Mouse (Mus musculus) retina, embryonic 14.5 days (tissue): ENCODE measurements around the gene Ssty1.
"Not testable (repeated sequence)": the region's sequence is repeated elsewhere in the genome, so short reads cannot be mapped to it uniquely, and the experiment has no call there.

Source experiments
- DNase-seq: peaks from one replicate; pipeline ENCODE4 v3.0.0-alpha.2; 2015; ENCODE audit warnings: low spot score

The Ssty1 gene

GRCm38 (mm10) chrY:18088816-18089215 lies at the start of gene Ssty1:
Ssty1 (plus strand) TSS chrY:18089116.
- DNase-seq = not testable (repeated sequence)

GRCm38 (mm10) chrY:18061712-18062111 lies 27.2 kb upstream of the Ssty1 start, which contains the start of gene Gm21764:
Gm21764 (minus strand) TSS chrY:18061812.
- not testable (repeated sequence) for DNase-seq
